Mouse (Mus musculus) heart, postnatal 0 days (tissue): ENCODE data around the gene Cass4. TPM values are rescaled to one million over a fixed set of nuclear protein-coding genes. Genes with fewer than 3 reads are reported as not detected.

Source experiments
- ATAC-seq: fragments of 200-750 bp; cut with Nextera tagmentation; 2 replicates; pipeline ENCODE4 v1.8.0; 2017; ENCODE audit warnings: low read depth, moderate number of reproducible peaks, moderate library complexity; ENCODE audit not compliant: insufficient read depth
- DNase-seq: peaks from one replicate; pipeline ENCODE4 v3.0.0-alpha.2; 2016; ENCODE audit warnings: low spot score
- H3K27ac ChIP-seq: fragments of 300-500 bp; sonication (generic); 2 replicates; pipeline ENCODE4 v1.5.1; 2014; ENCODE audit warnings: low read depth, mild to moderate bottlenecking
- H3K27me3 ChIP-seq: fragments of 300-500 bp; sonication (generic); 2 replicates; pipeline ENCODE4 v1.6.1; 2014; ENCODE audit warnings: low read length, mixed read lengths; ENCODE audit not compliant: control insufficient read depth, insufficient read depth
- H3K36me3 ChIP-seq: fragments of 300-500 bp; sonication (generic); replicated peaks from 2 replicates; pipeline ENCODE4 v1.6.1; 2014; ENCODE audit warnings: low read length, mixed read lengths; ENCODE audit not compliant: control insufficient read depth, insufficient read depth
- H3K4me1 ChIP-seq: fragments of 300-500 bp; sonication (generic); 2 replicates; pipeline ENCODE4 v1.6.1; 2014; ENCODE audit warnings: antibody characterized with exemption; ENCODE audit not compliant: control insufficient read depth, insufficient read depth
- H3K4me2 ChIP-seq: fragments of 300-500 bp; sonication (generic); 2 replicates; pipeline ENCODE4 v1.6.1; 2014; ENCODE audit warnings: low read depth, mild to moderate bottlenecking, low read length, moderate library complexity
- H3K4me3 ChIP-seq: fragments of 300-500 bp; sonication (generic); 2 replicates; pipeline ENCODE4 v1.5.1; 2014; ENCODE audit warnings: low read depth, low read length
- H3K9ac ChIP-seq: fragments of 300-500 bp; sonication (generic); replicated peaks from 2 replicates; pipeline ENCODE4 v1.6.1; 2014; ENCODE audit warnings: low read depth, low read length, mixed read lengths
- H3K9me3 ChIP-seq: fragments of 300-500 bp; sonication (generic); replicated peaks from 2 replicates; pipeline ENCODE4 v1.6.1; 2016; ENCODE audit warnings: low read length; ENCODE audit not compliant: control insufficient read depth
- CTCF ChIP-seq: IDR thresholded peaks from 2 replicates; pipeline ENCODE4 v1.5.1; 2016; ENCODE audit warnings: antibody characterized with exemption, control low read depth, low read depth
- EP300 ChIP-seq: IDR thresholded peaks from 2 replicates; pipeline ENCODE4 v1.6.1; 2016; ENCODE audit warnings: antibody characterized with exemption, low read depth
- WGBS: fragments of 180-500 bp; shearing (Covaris S2); extraction: QIAGEN DNeasy Blood & Tissue Kit; methylation state at CpG from one replicate; pipeline ENCODE4 v1.1.7; 2014; 5-methylcytosine and 5-hydroxymethylcytosine counted together
- polyA plus RNA-seq: library from polyadenylated mRNA; unstranded; fragments of >200 nt; fragmentation: Nextera tagmentation; extraction: Ambion mirVana; gene quantifications from 2 replicates; pipeline ENCODE4 v1.2.1, GENCODE M21; 2015
- total RNA-seq: library from RNA; depleted of rRNA; stranded (reverse); fragments of >200 nt; gene quantifications from 2 replicates; pipeline ENCODE4 v1.2.3, GENCODE M21; 2014; ENCODE audit warnings: low replicate concordance; rRNA removed

Gene Cass4
- total RNA-seq (0.19 and 1.1 TPM in 2 replicates), polyA plus RNA-seq (0.16 and 0.20 TPM in 2 replicates)

DNA sequence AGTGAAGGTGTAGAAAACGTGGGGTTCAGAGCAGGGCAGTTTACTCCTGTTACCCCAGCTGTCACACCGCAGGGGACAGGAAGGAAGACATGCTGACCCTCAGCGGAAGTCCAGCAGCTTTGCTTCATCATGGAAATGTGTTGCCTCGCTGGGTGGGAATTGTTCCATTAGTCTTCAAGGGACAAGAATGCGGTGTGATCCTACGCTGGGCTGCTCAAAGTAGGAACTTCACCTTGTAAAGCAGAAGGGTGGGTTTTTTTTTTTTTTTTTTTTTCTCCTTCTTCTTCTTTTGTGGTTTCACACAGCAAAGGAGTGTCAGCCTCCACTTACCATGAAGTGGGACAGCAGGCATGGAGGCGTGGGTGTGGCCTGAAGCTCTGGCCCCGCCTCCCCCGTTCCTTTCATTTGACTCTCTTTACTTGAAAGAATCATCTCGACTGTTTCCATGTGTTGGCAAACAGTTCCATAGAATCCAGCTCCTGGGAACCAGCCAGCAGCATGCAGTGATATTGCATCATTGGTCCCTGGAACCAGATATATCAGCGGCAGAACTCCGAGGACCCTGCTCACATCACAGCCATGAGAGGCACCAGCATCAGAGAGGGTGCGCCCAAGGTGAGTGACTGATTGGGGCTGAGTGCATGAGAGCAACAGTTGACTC is at the start of gene Cass4:
Cass4 (plus strand) TSS at position 404 of the 661 bp plus-strand sequence.
- DNase-seq (no peak), ATAC-seq (no peak)
- Histone ChIP-seq H3K27me3 (0 out of 2 replicates have a peak, but pooled peaks cover 5% of the 10 kb centered on the region), H3K9me3 (no peaks in the 10 kb centered on the region), H3K27ac (no peak within 1 kb of the TSS), H3K9ac (no peak within 1 kb of the TSS), H3K36me3 (no peaks in the 10 kb centered on the region), H3K4me1 (no peaks in the 10 kb centered on the region), H3K4me3 (no peak within 1 kb of the TSS), H3K4me2 (peak within 1 kb of the TSS; percentile 34; the same call in 1 of the 2 replicates)
- 17% methylated on average over 13 of the region's 13 CpGs for WGBS
- TF ChIP-seq EP300: no peak
- TF ChIP-seq CTCF: no peak

DNA sequence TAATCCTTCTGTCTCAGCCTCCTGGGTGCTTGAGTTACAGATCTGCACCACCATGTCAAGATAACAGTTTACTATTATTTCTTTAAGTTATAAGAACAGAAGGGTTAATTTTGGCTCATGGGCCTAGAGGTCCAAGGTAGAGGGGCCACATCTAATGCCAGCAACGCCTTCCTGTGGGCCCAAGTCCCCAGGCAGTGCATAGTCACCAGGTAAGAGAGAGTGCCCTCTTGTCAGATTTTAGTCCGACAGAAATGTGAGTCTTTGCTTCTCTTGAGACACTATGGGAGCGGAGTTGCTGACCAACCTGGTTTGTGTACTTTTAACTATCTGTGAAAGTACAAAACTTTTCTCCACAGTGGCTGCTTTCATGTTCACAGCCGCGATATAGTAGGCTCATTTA is 48.9 kb upstream of the Cass4 start:
- Histone ChIP-seq H3K4me2 (peak overlapping the region; percentile 95), H3K9ac (no peak overlapping the region), H3K4me1 (peaks cover 18% of the 10 kb centered on the region; the same call in 1 of the 2 replicates), H3K27me3 (no peaks in the 10 kb centered on the region), H3K4me3 (peak overlapping the region; percentile 76), H3K36me3 (no peaks in the 10 kb centered on the region), H3K27ac (peak overlapping the region; percentile 47), H3K9me3 (no peaks in the 10 kb centered on the region)
- no peak for ATAC-seq
- TF ChIP-seq CTCF (no peak), EP300 (no peak)
- 30% methylated on average over 5 of the region's 5 CpGs for WGBS
- no peak for DNase-seq

GRCm38 (mm10) chr2:172345258-172345738 is 48.3 kb upstream of the Cass4 start, which contains the start of gene Fam210b:
Gene Fam210b (plus strand): TSS chr2:172345565.
- WGBS: under 1% methylated on average over 35 of the region's 35 CpGs
- peaks cover 18% of the 10 kb centered on the region; the same call in 1 of the 2 replicates for H3K4me1 ChIP-seq
- peak; percentile 98 for ATAC-seq

GRCm38 (mm10) chr2:172346034-172346929 is 47.3 kb upstream of the Cass4 start:
- H3K4me2 ChIP-seq: peak overlapping the region; percentile 95
- 11% methylated on average over 31 of the region's 31 CpGs for WGBS
- TF ChIP-seq CTCF (no peak), EP300 (no peak)
- ATAC-seq (no peak), DNase-seq (peak; percentile 41)
- no peaks in the 10 kb centered on the region for H3K9me3 ChIP-seq
- H3K4me1 ChIP-seq: peaks cover 18% of the 10 kb centered on the region; the same call in 1 of the 2 replicates
- no peaks in the 10 kb centered on the region for H3K36me3 ChIP-seq
- peak overlapping the region; percentile 76 for H3K4me3 ChIP-seq
- peak overlapping the region; percentile 62 for H3K9ac ChIP-seq
- H3K27ac ChIP-seq: peak overlapping the region; percentile 68; the same call in 1 of the 2 replicates
- H3K27me3 ChIP-seq: no peaks in the 10 kb centered on the region

More at GRCm38 (mm10) chr2:172345258-172345738, 48.3 kb upstream of the Cass4 start, which contains the start of gene Fam210b:
- H3K9ac ChIP-seq: peak within 1 kb of the TSS; percentile 62
- peak within 1 kb of the TSS; percentile 68 for H3K27ac ChIP-seq
- H3K36me3 ChIP-seq: no peaks in the 10 kb centered on the region
- DNase-seq: peak; percentile 99
- no peaks in the 10 kb centered on the region for H3K9me3 ChIP-seq
- H3K4me2 ChIP-seq: peak within 1 kb of the TSS; percentile 95
- peak within 1 kb of the TSS; percentile 76 for H3K4me3 ChIP-seq
- no peaks in the 10 kb centered on the region for H3K27me3 ChIP-seq
- TF ChIP-seq CTCF: no peak
- no peak for TF ChIP-seq EP300
